Mouse (Mus musculus) cerebellum, adult 9-10 months (tissue): ENCODE measurements around the gene Vmn1r151.
"Not testable (repeated sequence)": the region's sequence is repeated elsewhere in the genome, so short reads cannot be mapped to it uniquely, and the experiment has no call there.

Source experiments
- DNase-seq: peaks from one replicate; pipeline ENCODE4 v3.0.0; 2022

The Vmn1r151 gene

GRCm38 (mm10) chr7:22499578-22499977 lies at the start of gene Vmn1r151:
Gene Vmn1r151, minus strand, starts transcription at chr7:22499678.
- not testable (repeated sequence) for DNase-seq

- DNase-seq = not testable (repeated sequence)
Observed at GRCm38 (mm10) chr7:22534787-22535186, 35.3 kb upstream of the Vmn1r151 start, which contains the start of gene Gm8677. Gene Gm8677, minus strand, starts transcription at chr7:22534887.

DNA sequence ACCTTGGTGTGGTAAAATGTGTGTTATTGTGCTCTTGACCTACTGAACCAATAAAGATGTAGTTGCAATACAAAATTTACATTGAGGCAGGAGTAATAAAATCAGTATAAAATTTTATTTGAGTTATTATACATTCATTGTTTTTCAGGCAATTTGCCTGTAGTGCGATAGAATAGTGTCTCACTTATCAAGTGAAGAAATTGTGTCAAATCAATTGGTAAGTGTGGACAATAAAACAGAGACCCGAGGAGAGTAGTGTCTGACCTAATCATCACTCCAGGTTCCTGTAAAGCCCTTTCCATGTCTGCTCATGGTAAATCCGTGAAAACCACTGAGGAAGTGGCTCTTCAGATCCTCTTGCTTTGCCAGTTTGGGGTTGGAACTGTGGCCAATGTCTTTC lies 23.2 kb upstream of the Vmn1r151 start, which contains the start of gene Vmn1r152:
Vmn1r152 (plus strand) TSS at position 301 of the 400 bp plus-strand sequence.
- not testable (repeated sequence) for DNase-seq

GRCm38 (mm10) chr7:22463975-22464374 lies 35.5 kb downstream of the Vmn1r151 start, which contains the start of gene Gm10665:
Gene Gm10665, minus strand, starts transcription at chr7:22464075.
- not testable (repeated sequence) for DNase-seq
